Mouse (Mus musculus) testis, adult 2 months (tissue): ENCODE data around the gene Cd274. TPM values are rescaled to one million over a fixed set of nuclear protein-coding genes. Genes with fewer than 3 reads are reported as not detected.

ENCODE experiments used
- H3K27ac ChIP-seq: fragments of 200-500 bp; 2 replicates; pipeline ENCODE4 v1.5.1; 2012; ENCODE audit warnings: low read depth, low read length; ENCODE audit not compliant: control insufficient read depth, insufficient read depth
- H3K27me3 ChIP-seq: fragments of 200-500 bp; 2 replicates; pipeline ENCODE4 v1.6.1; 2012; ENCODE audit warnings: mild to moderate bottlenecking, low read length, moderate library complexity; ENCODE audit not compliant: control insufficient read depth, insufficient read depth
- H3K36me3 ChIP-seq: fragments of 200-500 bp; 2 replicates; pipeline ENCODE4 v1.6.1; 2012; ENCODE audit warnings: mild to moderate bottlenecking, low read length; ENCODE audit not compliant: control insufficient read depth, insufficient read depth
- H3K4me1 ChIP-seq: fragments of 200-500 bp; 2 replicates; pipeline ENCODE4 v1.6.1; 2012; ENCODE audit warnings: low read length; ENCODE audit not compliant: control insufficient read depth, insufficient read depth
- H3K4me3 ChIP-seq: fragments of 200-500 bp; 2 replicates; pipeline ENCODE4 v1.5.1; 2012; ENCODE audit warnings: low read depth, mild to moderate bottlenecking, low read length, moderate library complexity, mixed read lengths; ENCODE audit not compliant: control insufficient read depth
- CTCF ChIP-seq: fragments of 200-500 bp; IDR thresholded peaks from 2 replicates; pipeline ENCODE4 v1.5.1; 2012; ENCODE audit warnings: low read depth, mild to moderate bottlenecking, inconsistent platforms, low read length, moderate library complexity; ENCODE audit not compliant: control insufficient read depth, insufficient read depth, insufficient replicate concordance
- POLR2A ChIP-seq: fragments of 200-500 bp; IDR thresholded peaks from 2 replicates; pipeline ENCODE4 v1.6.1; 2012; ENCODE audit warnings: low read depth, mild to moderate bottlenecking, inconsistent platforms, low read length, moderate library complexity; ENCODE audit not compliant: control insufficient read depth
- polyA plus RNA-seq: library from polyadenylated mRNA; depleted of rRNA; stranded (reverse); fragments of >200 nt; gene quantifications from 2 replicates; pipeline ENCODE4 v1.2.3, GENCODE M21; 2012

The Cd274 gene
- polyA plus RNA-seq, 1 experiment = 1.3 TPM

GRCm38 (mm10) chr19:29371284-29372081 lies 4.2 kb downstream of the Cd274 start:
- H3K27me3 ChIP-seq = no peaks in the 10 kb centered on the region
- H3K27ac ChIP-seq = no peak overlapping the region
- H3K36me3 ChIP-seq = no peaks in the 10 kb centered on the region
- H3K4me1 ChIP-seq = peaks cover 8% of the 10 kb centered on the region
- no peak overlapping the region for H3K4me3 ChIP-seq
- no peak for TF ChIP-seq POLR2A
- no peak for TF ChIP-seq CTCF

GRCm38 (mm10) chr19:29372138-29372537 lies 4.9 kb downstream of the Cd274 start:
- Histone ChIP-seq H3K27me3 (no peaks in the 10 kb centered on the region), H3K4me1 (peaks cover 4% of the 10 kb centered on the region), H3K4me3 (no peak overlapping the region), H3K36me3 (no peaks in the 10 kb centered on the region), H3K27ac (no peak overlapping the region)
- TF ChIP-seq POLR2A (no peak), CTCF (no peak)

- H3K4me3 ChIP-seq = no peak overlapping the region
- no peaks in the 10 kb centered on the region for H3K27me3 ChIP-seq
- TF ChIP-seq POLR2A (no peak), CTCF (no peak)
- no peak overlapping the region for H3K27ac ChIP-seq
- H3K4me1 ChIP-seq = no peaks in the 10 kb centered on the region
- H3K36me3 ChIP-seq = no peaks in the 10 kb centered on the region
Measured at GRCm38 (mm10) chr19:29372621-29373020, 5.4 kb downstream of the Cd274 start.

- TF ChIP-seq CTCF (no peak), POLR2A (no peak)
- no peak overlapping the region for H3K4me3 ChIP-seq
- H3K4me1 ChIP-seq = no peaks in the 10 kb centered on the region
- H3K27me3 ChIP-seq = no peaks in the 10 kb centered on the region
- H3K27ac ChIP-seq = no peak overlapping the region
- H3K36me3 ChIP-seq = no peaks in the 10 kb centered on the region
Measured at GRCm38 (mm10) chr19:29373438-29373837, 6.2 kb downstream of the Cd274 start.

- Histone ChIP-seq H3K36me3 (no peaks in the 10 kb centered on the region), H3K27me3 (no peaks in the 10 kb centered on the region), H3K27ac (no peak overlapping the region), H3K4me1 (no peaks in the 10 kb centered on the region), H3K4me3 (no peak overlapping the region)
- TF ChIP-seq POLR2A = no peak
- no peak for TF ChIP-seq CTCF
Measured at GRCm38 (mm10) chr19:29374947-29375346, 7.7 kb downstream of the Cd274 start.

- TF ChIP-seq POLR2A (no peak), CTCF (no peak)
- Histone ChIP-seq H3K27me3 (no peaks in the 10 kb centered on the region), H3K4me3 (no peak overlapping the region), H3K36me3 (no peaks in the 10 kb centered on the region), H3K27ac (no peak overlapping the region), H3K4me1 (no peaks in the 10 kb centered on the region)
Measured at GRCm38 (mm10) chr19:29376382-29376781, 9.1 kb downstream of the Cd274 start.

- no peak overlapping the region for H3K4me3 ChIP-seq
- H3K4me1 ChIP-seq = no peaks in the 10 kb centered on the region
- no peak for TF ChIP-seq POLR2A
- TF ChIP-seq CTCF = no peak
- H3K36me3 ChIP-seq = no peaks in the 10 kb centered on the region
- H3K27me3 ChIP-seq = no peaks in the 10 kb centered on the region
- no peak overlapping the region for H3K27ac ChIP-seq
Measured at GRCm38 (mm10) chr19:29379839-29380603, 12.8 kb downstream of the Cd274 start.
